Mouse (Mus musculus): Measurements from ENCODE around the gene Arntl.

GRCm38 (mm10) chr7:113219416-113219815 lies 12.2 kb downstream of the Arntl start:
- TF ChIP-seq CTCF (IDR thresholded peaks at IDR 0.05; ENCODE audit: low read depth, low read length), result no peak
- TF ChIP-seq POLR2A (IDR thresholded peaks at IDR 0.05; ENCODE audit: borderline replicate concordance, low read depth, low read length), result no peak
